Mouse (Mus musculus) gastrocnemius, postnatal 25 days (tissue): ENCODE measurements around the gene 9130023H24Rik. TPM values are rescaled to one million over a fixed set of nuclear protein-coding genes. Genes with fewer than 3 reads are reported as not detected.

Experiments used
- DNase-seq: peaks from one replicate; pipeline ENCODE4 v3.0.0; 2022
- total RNA-seq, 2 experiments: library from RNA; stranded (reverse); gene quantifications; 1 replicate in 1 of 2; 2 replicates in 1 of 2; pipeline ENCODE4 v1.2.3; 2021

9130023H24Rik gene
- total RNA-seq, 2 experiments from 2014 or later, result 1.7 to 2.0 TPM

- DNase-seq, result peak; percentile 75
These were observed 8.9 kb upstream of the 9130023H24Rik start, which contains the start of gene Tgfb1i1 for GRCm38 (mm10) chr7:128246496-128247391. Gene Tgfb1i1, plus strand, starts transcription at chr7:128246812.

GRCm38 (mm10) chr7:128245547-128245946 lies 7.7 kb upstream of the 9130023H24Rik start:
- no peak for DNase-seq

GRCm38 (mm10) chr7:128244410-128245025 lies 6.7 kb upstream of the 9130023H24Rik start:
- DNase-seq, result no peak

- no peak for DNase-seq
These were observed 6.1 kb upstream of the 9130023H24Rik start for GRCm38 (mm10) chr7:128243921-128244320.

GRCm38 (mm10) chr7:128242331-128242730 lies 4.5 kb upstream of the 9130023H24Rik start:
- DNase-seq, result no peak

GRCm38 (mm10) chr7:128240131-128240784 lies 2.4 kb upstream of the 9130023H24Rik start:
- DNase-seq, result no peak

- no peak for DNase-seq
These were observed 1.2 kb upstream of the 9130023H24Rik start for GRCm38 (mm10) chr7:128238991-128239390.

- DNase-seq, result no peak
These were observed 271 bp downstream of the 9130023H24Rik start for GRCm38 (mm10) chr7:128237593-128237926.

GRCm38 (mm10) chr7:128236856-128237592 lies 807 bp downstream of the 9130023H24Rik start, which contains the start of gene Armc5:
Gene Armc5, plus strand, starts transcription at chr7:128237342.
- peak; percentile 81 for DNase-seq

GRCm38 (mm10) chr7:128236426-128236825 lies 1.4 kb downstream of the 9130023H24Rik start:
- DNase-seq, result no peak

GRCm38 (mm10) chr7:128235481-128235880 lies 2.4 kb downstream of the 9130023H24Rik start:
- no peak for DNase-seq

- DNase-seq, result no peak
These were observed 3.0 kb downstream of the 9130023H24Rik start for GRCm38 (mm10) chr7:128234796-128235195.

- no peak for DNase-seq
These were observed 6.1 kb downstream of the 9130023H24Rik start for GRCm38 (mm10) chr7:128231741-128232140.

- DNase-seq, result no peak
These were observed 16.9 kb downstream of the 9130023H24Rik start for GRCm38 (mm10) chr7:128220936-128221335.

- no peak for DNase-seq
These were observed 17.9 kb downstream of the 9130023H24Rik start for GRCm38 (mm10) chr7:128219952-128220351.

GRCm38 (mm10) chr7:128209826-128210225 lies 28.0 kb downstream of the 9130023H24Rik start:
- DNase-seq, result no peak

- DNase-seq, result no peak
These were observed 29.6 kb downstream of the 9130023H24Rik start for GRCm38 (mm10) chr7:128208187-128208586.

- peak; percentile 57 for DNase-seq
These were observed 31.7 kb downstream of the 9130023H24Rik start, which contains the start of gene Cox6a2 for GRCm38 (mm10) chr7:128206152-128206551. Gene Cox6a2, minus strand, starts transcription at chr7:128206387.

- no peak for DNase-seq
These were observed 32.1 kb downstream of the 9130023H24Rik start for GRCm38 (mm10) chr7:128205695-128206094.

- DNase-seq, result no peak
These were observed 33.7 kb downstream of the 9130023H24Rik start for GRCm38 (mm10) chr7:128204179-128204578.

GRCm38 (mm10) chr7:128203071-128203470 lies 34.8 kb downstream of the 9130023H24Rik start:
- no peak for DNase-seq

GRCm38 (mm10) chr7:128201607-128202006 lies 36.2 kb downstream of the 9130023H24Rik start:
- no peak for DNase-seq
